Mouse (Mus musculus) neural tube, embryonic 10.5 days (tissue): Measurements from ENCODE around the gene Phc1.

ENCODE experiments used
- DNase-seq: peaks from one replicate; pipeline ENCODE4 v3.0.0-alpha.2; 2017; ENCODE audit warnings: low spot score; ENCODE audit errors: extremely low spot score

Gene Phc1

GRCm38 (mm10) chr6:122339047-122339647, 1.2 kb downstream of the Phc1 start:
- peak; percentile 75 for DNase-seq

DNA sequence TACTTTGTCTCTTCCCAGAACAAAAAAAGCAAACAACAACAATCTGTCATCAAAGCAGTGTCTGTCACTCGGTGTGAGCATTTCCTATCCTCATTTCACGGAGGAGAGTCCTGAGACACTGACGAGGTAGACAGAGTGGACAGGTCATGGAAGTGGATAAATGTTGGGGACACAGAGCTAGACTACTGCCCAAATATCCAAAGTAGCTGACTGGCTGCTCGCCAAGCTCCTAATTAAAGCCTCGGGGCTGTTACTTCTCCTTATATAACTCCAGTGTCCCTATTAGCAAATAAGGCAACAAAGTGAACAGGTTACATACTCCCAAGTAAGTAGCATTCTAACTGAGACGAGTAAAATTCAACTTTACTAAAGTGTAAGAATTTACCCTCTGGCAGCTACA, 2.8 kb downstream of the Phc1 start:
- no peak for DNase-seq

DNA sequence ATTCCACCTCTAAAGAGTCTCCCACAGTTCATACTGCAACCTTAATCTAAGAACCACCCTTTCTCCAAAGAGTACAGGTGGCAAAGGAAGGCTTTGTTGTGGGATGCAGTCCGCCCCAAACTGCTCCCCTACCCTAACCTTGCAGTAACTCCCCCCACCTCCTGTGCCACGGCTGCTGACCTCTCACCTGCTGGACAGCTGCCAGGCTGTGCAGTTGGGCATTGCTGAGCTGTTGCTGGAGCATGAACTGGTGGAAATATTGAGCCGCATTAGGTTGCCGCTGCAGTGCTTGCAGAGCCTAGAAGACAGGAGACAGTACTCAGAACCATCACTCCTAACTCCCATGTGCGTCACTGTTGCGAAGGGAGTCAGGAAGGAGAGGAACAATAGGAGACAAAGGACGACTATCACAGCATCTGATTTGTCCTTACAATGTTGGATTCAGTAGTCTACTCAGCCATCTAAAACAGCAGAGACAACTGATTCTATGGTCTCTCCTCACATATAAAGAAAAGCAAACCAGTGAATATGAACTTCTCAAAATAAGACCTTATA, 5.5 kb downstream of the Phc1 start:
- no peak for DNase-seq

DNA sequence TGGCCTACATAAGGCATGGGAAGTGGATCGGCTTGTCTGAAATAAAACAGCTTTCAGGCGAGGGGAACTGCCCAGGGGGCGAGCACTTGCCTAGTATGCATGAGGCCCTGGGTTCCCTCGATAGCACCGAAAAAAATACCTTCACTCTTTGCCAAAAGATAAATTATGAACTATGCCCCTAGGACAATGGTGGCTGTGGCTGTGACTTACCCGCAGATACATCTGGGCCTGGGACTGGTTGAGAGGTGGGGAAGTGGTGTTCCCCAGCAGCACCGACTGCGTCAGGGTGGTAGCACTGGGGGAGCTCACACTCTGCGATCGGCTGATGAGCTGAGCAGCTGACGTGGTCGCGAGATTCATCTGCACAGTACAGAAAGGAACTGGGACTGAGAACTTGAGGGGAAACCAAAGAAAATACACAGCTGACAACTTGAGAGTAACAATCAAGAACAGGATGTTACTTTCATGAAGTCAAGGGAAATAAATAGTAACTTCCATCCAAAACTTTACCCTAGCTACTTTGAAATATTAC, 7.2 kb downstream of the Phc1 start:
- DNase-seq: no peak

- no peak for DNase-seq
These were observed 14.9 kb downstream of the Phc1 start for GRCm38 (mm10) chr6:122325361-122325975.

- no peak for DNase-seq
These were observed 21.6 kb downstream of the Phc1 start for GRCm38 (mm10) chr6:122318726-122319125.

GRCm38 (mm10) chr6:122310187-122310820, 30.1 kb downstream of the Phc1 start:
- DNase-seq: no peak

DNA sequence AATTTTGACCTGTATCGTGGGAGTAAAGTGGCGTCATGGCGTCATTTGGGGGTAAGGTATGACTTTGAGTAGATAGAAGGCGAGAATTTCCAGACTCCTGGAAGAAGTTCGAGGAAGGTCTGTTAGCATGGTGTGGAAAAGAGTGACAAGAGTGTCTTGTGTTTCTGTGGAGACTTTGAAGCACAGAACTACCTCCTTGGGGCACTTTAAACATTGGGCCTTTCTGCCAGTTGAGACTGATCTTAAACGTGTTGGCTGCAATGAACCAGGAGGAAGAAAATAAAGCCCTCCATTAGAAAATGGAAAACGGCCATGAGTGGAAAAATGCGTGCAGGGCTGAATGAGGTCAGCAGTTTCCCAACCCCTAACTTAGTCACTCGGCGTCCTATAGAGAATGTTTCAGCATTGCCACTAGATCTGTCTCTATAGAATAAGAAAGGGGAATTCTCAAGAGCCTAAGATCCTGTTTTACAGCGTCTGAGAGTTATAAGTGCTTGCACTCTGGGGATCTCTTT, 30.9 kb downstream of the Phc1 start:
- DNase-seq: no peak

DNA sequence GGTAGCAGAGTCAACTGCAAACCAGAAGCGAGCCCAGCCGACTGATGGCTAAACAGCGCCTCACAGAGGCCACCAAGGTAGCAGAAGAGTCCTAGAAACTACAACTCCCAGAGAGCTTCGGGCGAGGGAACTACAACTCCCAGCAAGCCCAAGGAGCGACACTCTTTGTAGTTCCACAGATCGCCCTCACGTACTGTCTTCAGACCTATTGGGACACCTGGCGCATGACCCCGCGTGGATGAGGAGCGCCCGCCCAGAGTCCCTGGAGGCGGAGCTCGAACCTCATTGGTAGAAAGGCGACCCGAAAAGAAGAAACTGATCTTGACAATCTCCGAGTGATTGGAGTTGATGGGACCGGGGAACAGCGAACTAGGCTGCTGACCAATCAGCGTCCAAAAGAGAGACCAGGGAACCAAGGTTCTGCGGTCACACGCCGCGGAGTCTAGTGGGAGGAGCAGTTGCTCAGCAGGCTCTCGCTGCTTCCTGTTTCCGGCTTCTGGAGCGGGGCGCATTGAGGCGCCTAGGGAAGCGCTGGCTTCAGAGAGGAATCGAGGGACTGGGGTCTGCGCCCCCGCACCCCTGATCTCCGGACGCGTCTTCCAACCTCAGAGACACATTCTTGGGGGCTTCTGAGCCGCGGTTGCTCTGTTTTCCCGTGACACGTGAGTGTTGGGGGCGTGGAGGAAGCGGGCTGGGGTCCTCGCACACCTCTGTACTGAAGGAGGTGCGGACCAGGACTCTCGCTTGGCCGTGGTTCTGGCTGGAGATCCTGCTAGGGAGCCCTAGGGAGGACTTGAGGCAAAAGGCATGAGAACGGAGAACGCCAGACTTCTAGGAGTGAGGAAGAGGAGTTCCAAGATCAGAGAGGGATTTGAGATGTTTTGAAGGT, 31.6 kb downstream of the Phc1 start, which contains the start of gene M6pr:
Gene M6pr (plus strand): TSS at position 216 of the 889 bp plus-strand sequence.
- peak; percentile 92 for DNase-seq

GRCm38 (mm10) chr6:122308136-122308504, 32.2 kb downstream of the Phc1 start:
- no peak for DNase-seq

GRCm38 (mm10) chr6:122306707-122307106, 33.7 kb downstream of the Phc1 start:
- DNase-seq: no peak

GRCm38 (mm10) chr6:122304790-122305555, 35.4 kb downstream of the Phc1 start:
- DNase-seq: no peak

GRCm38 (mm10) chr6:122304355-122304754, 36.0 kb downstream of the Phc1 start:
- peak; percentile 82 for DNase-seq

- no peak for DNase-seq
These were observed 36.8 kb downstream of the Phc1 start for GRCm38 (mm10) chr6:122303526-122303925.

DNA sequence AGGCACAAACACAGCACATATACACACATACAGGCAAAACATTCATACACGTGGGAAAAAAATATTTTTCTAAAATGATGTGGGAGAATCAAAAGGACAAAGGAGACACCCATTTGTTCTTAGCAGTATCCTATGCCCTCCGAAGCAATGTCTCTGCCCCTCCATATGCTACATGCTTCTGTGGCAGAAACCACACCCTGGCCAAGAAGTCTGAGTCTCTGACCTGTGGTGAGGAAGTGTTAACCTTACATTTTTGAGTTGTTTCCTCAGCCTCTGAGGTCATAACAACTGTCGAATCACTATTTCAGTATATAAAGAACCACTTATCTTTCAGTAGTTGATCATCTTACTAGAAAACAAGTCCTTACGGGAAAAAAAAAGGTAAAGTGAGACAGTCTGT, 37.7 kb downstream of the Phc1 start:
- no peak for DNase-seq

DNA sequence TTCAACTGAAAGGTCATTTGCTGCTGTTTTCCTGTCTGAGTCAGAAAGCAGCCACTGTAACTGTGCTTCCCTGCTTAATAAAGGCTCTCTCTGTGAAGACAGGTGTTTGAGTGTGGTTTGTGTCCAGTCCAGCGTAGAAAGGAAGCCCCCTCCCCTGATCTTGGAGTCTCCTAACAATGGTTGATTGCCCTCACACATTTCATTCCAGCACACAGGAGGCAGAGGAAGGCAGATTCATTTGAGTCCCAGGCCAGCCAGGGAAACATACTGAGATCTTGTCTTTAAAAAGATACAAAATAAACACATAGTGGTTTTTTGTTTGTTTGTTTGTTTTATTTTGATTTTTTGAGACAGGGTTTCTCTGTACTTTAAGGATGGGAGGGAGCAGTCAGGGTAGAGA, 38.2 kb downstream of the Phc1 start:
- DNase-seq: no peak

DNA sequence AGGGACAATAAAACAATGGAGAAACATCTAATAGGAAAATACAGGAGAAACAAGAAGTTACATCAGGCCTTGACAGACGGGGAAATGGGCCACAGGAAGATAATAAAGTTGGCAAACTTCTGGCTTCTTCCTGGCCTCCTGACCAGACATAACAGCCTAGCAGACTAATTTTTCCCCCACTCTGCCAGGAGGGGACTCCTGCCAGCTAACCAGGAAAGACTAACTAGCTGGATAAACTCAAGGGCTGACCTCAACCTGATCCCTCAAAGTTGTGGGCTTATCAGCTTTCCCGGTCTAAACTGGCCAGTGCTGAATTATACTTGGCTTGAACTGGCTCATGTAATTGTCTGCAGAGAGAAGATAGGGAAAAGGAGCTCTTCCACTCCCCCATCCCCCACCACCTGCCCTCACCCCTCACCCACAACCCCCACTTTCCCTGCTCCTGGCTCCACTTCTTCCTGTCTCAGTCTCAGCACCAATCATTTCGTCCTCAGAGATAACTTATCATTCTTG, 40.7 kb downstream of the Phc1 start:
- DNase-seq: no peak

GRCm38 (mm10) chr6:122298223-122298609, 42.1 kb downstream of the Phc1 start:
- no peak for DNase-seq

DNA sequence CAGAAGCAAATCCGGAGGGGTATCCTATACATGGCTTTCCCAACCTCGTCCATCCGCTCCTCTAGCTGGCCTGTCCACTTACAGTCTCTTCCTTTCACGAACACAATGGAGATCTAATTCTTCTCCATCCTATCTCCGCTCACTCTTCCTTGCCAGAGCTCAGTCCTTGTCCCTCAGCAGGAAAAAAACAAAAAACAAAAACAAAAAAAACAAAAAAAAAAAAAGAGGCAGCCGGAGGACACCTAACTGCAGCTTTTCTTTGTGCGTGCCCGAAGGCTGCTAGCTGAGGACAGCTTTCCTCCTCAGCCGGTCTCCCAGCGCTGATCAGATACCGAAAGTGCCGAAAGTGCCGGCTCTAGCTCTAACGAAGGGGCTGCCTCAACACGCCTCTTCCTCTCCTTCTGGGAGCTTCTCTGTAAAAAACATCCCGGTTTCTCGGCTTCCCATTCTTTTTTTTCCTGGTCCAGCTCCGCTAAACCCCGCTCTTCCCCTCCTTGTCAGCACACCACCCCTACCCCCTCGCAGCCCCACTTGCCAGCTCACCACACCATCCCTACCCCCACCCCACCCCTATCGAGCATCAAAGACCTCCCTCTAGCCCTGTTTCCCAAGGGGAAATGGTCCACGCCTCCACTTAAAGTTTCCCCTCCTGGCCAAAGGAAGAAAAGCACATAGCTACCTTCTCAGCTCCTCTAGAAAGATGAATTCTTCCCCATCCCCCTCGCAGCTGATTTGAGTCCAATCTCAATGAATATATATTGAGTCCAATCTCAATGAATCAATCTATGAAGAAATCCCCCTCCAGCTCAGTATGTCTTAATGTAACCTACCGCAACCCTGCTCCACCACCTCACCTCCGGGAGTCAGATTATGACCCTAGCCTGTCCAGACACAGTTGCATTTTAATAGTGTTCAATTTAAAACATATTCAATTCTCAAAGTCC, 42.8 kb downstream of the Phc1 start:
- DNase-seq: peak; percentile 54
